Mouse (Mus musculus): Measurements from ENCODE around the gene Acads. TPM values are rescaled to one million over a fixed set of nuclear protein-coding genes. Genes with fewer than 3 reads are reported as not detected.
"Not testable (repeated sequence)": the region's sequence is repeated elsewhere in the genome, so short reads cannot be mapped to it uniquely, and the experiment has no call there.

Gene Acads
- polyA plus RNA-seq, 1 experiment = 220 TPM

GRCm38 (mm10) chr5:115155831-115156230, 36.7 kb upstream of the Acads start:
- Histone ChIP-seq H3K36me3 (ENCODE audit: control insufficient read depth, insufficient read depth, low read length) (no peaks in the 10 kb centered on the region), H3K4me3 (ENCODE audit: insufficient read depth, low read depth, low read length) (peak overlapping the region; percentile 31), H3K27ac (ENCODE audit: insufficient read depth, low read depth, low read length) (peak overlapping the region; percentile 75), H3K4me1 (ENCODE audit: control insufficient read depth, insufficient read depth, low read length) (peaks cover 43% of the 10 kb centered on the region), H3K27me3 (replicated peaks; ENCODE audit: control insufficient read depth, insufficient read depth, low read length) (no peaks in the 10 kb centered on the region)
- peak; percentile 91 for DNase-seq
- TF ChIP-seq POLR2A (IDR thresholded peaks at IDR 0.05; ENCODE audit: low read depth, low read length) (no peak), CTCF (conservative IDR thresholded peaks at IDR 0.05; ENCODE audit: insufficient read depth, insufficient read length, low read depth, low read length) (no peak)
- 21% methylated on average over 5 of the region's 5 CpGs for WGBS

DNA sequence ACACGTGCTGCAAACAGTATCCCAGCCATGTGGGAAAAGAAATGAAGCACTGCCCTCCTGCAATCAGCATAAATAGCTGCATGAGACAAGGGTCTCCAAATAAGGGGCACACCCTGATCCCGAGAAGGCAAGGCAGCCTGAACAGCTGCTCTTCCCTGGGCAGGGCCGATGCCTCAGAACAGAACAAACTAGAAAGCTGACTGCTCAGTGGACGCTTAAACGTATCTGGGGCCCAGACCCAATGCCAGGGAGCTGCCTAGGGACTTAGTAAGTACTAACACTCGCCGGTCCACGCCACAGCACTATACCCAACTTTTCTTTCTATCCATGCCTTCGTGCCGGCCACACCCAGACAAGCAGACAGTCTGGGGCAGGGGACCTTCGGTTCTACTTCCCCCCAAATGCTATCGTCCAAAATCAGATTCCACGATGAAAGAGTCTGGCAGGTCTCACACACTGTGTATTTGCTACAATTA, 36.0 kb upstream of the Acads start:
- Histone ChIP-seq H3K27me3 (replicated peaks; ENCODE audit: control insufficient read depth, insufficient read depth, low read length) (no peaks in the 10 kb centered on the region), H3K27ac (ENCODE audit: insufficient read depth, low read depth, low read length) (peak overlapping the region; percentile 67), H3K4me3 (ENCODE audit: insufficient read depth, low read depth, low read length) (peak overlapping the region; percentile 31), H3K36me3 (ENCODE audit: control insufficient read depth, insufficient read depth, low read length) (no peaks in the 10 kb centered on the region), H3K4me1 (ENCODE audit: control insufficient read depth, insufficient read depth, low read length) (peaks cover 49% of the 10 kb centered on the region)
- 44% methylated on average over 13 of the region's 13 CpGs for WGBS
- no peak for TF ChIP-seq CTCF (conservative IDR thresholded peaks at IDR 0.05; ENCODE audit: insufficient read depth, insufficient read length, low read depth, low read length)
- TF ChIP-seq POLR2A (IDR thresholded peaks at IDR 0.05; ENCODE audit: low read depth, low read length) = no peak
- DNase-seq = no peak

GRCm38 (mm10) chr5:115152132-115152956, 33.2 kb upstream of the Acads start:
- 18% methylated on average over 8 of the region's 8 CpGs for WGBS
- Histone ChIP-seq H3K4me3 (ENCODE audit: insufficient read depth, low read depth, low read length) (no peak overlapping the region), H3K36me3 (ENCODE audit: control insufficient read depth, insufficient read depth, low read length) (peaks cover 5% of the 10 kb centered on the region; the same call in 1 of the 2 replicates), H3K27me3 (replicated peaks; ENCODE audit: control insufficient read depth, insufficient read depth, low read length) (no peaks in the 10 kb centered on the region), H3K4me1 (ENCODE audit: control insufficient read depth, insufficient read depth, low read length) (peaks cover 69% of the 10 kb centered on the region), H3K27ac (ENCODE audit: insufficient read depth, low read depth, low read length) (peak overlapping the region; percentile 72)
- DNase-seq = peak; percentile 55
- TF ChIP-seq POLR2A (IDR thresholded peaks at IDR 0.05; ENCODE audit: low read depth, low read length) (no peak), CTCF (conservative IDR thresholded peaks at IDR 0.05; ENCODE audit: insufficient read depth, insufficient read length, low read depth, low read length) (no peak)

GRCm38 (mm10) chr5:115151457-115151856, 32.3 kb upstream of the Acads start:
- H3K36me3 ChIP-seq (ENCODE audit: control insufficient read depth, insufficient read depth, low read length) = peaks cover 6% of the 10 kb centered on the region; the same call in 1 of the 2 replicates

GRCm38 (mm10) chr5:115150991-115151390, 31.8 kb upstream of the Acads start:
- no peaks in the 10 kb centered on the region for H3K27me3 ChIP-seq (replicated peaks; ENCODE audit: control insufficient read depth, insufficient read depth, low read length)
- DNase-seq = no peak
- no peak overlapping the region for H3K4me3 ChIP-seq (ENCODE audit: insufficient read depth, low read depth, low read length)
- peaks cover 71% of the 10 kb centered on the region for H3K4me1 ChIP-seq (ENCODE audit: control insufficient read depth, insufficient read depth, low read length)
- peak overlapping the region; percentile 57 for H3K27ac ChIP-seq (ENCODE audit: insufficient read depth, low read depth, low read length)
- TF ChIP-seq POLR2A (IDR thresholded peaks at IDR 0.05; ENCODE audit: low read depth, low read length) (no peak), CTCF (conservative IDR thresholded peaks at IDR 0.05; ENCODE audit: insufficient read depth, insufficient read length, low read depth, low read length) (no peak)
- 47% methylated on average over 5 of the region's 5 CpGs for WGBS
- H3K36me3 ChIP-seq (ENCODE audit: control insufficient read depth, insufficient read depth, low read length) = peaks cover 6% of the 10 kb centered on the region; the same call in 1 of the 2 replicates

More at GRCm38 (mm10) chr5:115151457-115151856, 32.3 kb upstream of the Acads start:
- WGBS = 34% methylated on average over 13 of the region's 13 CpGs
- Histone ChIP-seq H3K27ac (ENCODE audit: insufficient read depth, low read depth, low read length) (peak overlapping the region; percentile 57; the same call in 1 of the 2 replicates), H3K4me3 (ENCODE audit: insufficient read depth, low read depth, low read length) (no peak overlapping the region), H3K4me1 (ENCODE audit: control insufficient read depth, insufficient read depth, low read length) (peaks cover 73% of the 10 kb centered on the region), H3K27me3 (replicated peaks; ENCODE audit: control insufficient read depth, insufficient read depth, low read length) (no peaks in the 10 kb centered on the region)
- no peak for TF ChIP-seq CTCF (conservative IDR thresholded peaks at IDR 0.05; ENCODE audit: insufficient read depth, insufficient read length, low read depth, low read length)
- no peak for TF ChIP-seq POLR2A (IDR thresholded peaks at IDR 0.05; ENCODE audit: low read depth, low read length)
- peak; percentile 83 for DNase-seq

DNA sequence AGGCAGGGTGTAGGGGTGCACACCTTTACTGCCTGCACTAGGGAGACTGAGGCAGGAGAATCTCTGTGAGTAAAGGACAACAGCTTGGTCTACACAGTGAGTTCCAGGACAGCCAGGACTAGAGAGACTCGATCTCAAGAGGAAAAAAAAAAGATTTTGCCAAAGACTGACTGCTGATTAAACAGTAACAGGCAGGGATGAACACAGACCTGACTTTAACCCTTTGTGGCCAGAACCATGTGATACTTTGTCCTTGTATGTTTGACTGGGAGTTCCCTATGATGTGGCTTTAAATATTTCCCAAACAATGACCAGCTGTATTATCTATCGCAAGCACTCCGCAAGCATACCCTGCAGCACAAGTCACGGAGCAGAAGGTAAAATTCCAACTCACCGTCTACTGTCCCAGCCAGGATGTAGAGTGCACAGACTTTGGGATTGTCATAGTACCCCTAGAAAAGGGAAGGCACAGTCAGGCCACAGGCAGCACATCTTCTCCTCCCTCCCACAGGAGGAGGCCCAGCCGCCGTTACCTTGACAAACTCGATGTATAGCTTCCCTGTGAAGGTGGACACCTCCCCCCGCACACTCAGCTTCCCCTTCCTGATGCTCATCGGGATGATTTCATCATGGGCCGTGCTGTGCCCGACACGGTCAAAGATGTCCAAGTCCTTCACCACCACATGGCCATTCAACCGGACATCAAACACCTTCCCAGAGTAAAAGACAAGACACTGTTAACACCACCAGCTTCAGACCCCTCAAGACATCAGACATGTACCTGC, 30.7 kb upstream of the Acads start:
- Histone ChIP-seq H3K4me1 (ENCODE audit: control insufficient read depth, insufficient read depth, low read length) (peaks cover 62% of the 10 kb centered on the region), H3K4me3 (ENCODE audit: insufficient read depth, low read depth, low read length) (no peak overlapping the region), H3K36me3 (ENCODE audit: control insufficient read depth, insufficient read depth, low read length) (peaks cover 6% of the 10 kb centered on the region; the same call in 1 of the 2 replicates), H3K27me3 (replicated peaks; ENCODE audit: control insufficient read depth, insufficient read depth, low read length) (no peaks in the 10 kb centered on the region), H3K27ac (ENCODE audit: insufficient read depth, low read depth, low read length) (peak overlapping the region; percentile 57)
- 67% methylated on average over 14 of the region's 14 CpGs for WGBS
- TF ChIP-seq CTCF (conservative IDR thresholded peaks at IDR 0.05; ENCODE audit: insufficient read depth, insufficient read length, low read depth, low read length) (no peak), POLR2A (IDR thresholded peaks at IDR 0.05; ENCODE audit: low read depth, low read length) (no peak)
- DNase-seq = peak; percentile 84

- H3K27ac ChIP-seq (ENCODE audit: insufficient read depth, low read depth, low read length); H3K4me3 ChIP-seq (ENCODE audit: insufficient read depth, low read depth, low read length); H3K27me3 ChIP-seq (replicated peaks; ENCODE audit: control insufficient read depth, insufficient read depth, low read length); DNase-seq; H3K36me3 ChIP-seq (ENCODE audit: control insufficient read depth, insufficient read depth, low read length): not testable (repeated sequence)
- no CpG with 5 or more reads among the region's 1 CpGs for WGBS
- H3K4me1 ChIP-seq (ENCODE audit: control insufficient read depth, insufficient read depth, low read length) = peaks cover 57% of the 10 kb centered on the region
Measured at GRCm38 (mm10) chr5:115148872-115149271, 29.7 kb upstream of the Acads start.

Measured in kidney, adult 2 months (tissue).